Mouse (Mus musculus) cerebellum, adult (tissue): ENCODE measurements around the gene Pdxk.

Experiments
- ATAC-seq: cut with Nextera tagmentation; 2 replicates; pipeline ENCODE4 v1.9.2; 2017; ENCODE audit warnings: mild to moderate bottlenecking, moderate library complexity, mixed read lengths; ENCODE audit not compliant: insufficient number of reproducible peaks, low FRiP score, low TSS enrichment

The Pdxk gene

GRCm38 (mm10) chr10:78461767-78462166, 3.0 kb downstream of the Pdxk start:
- ATAC-seq = no peak

- no peak for ATAC-seq
Measured at GRCm38 (mm10) chr10:78460463-78460862, 4.3 kb downstream of the Pdxk start.

DNA sequence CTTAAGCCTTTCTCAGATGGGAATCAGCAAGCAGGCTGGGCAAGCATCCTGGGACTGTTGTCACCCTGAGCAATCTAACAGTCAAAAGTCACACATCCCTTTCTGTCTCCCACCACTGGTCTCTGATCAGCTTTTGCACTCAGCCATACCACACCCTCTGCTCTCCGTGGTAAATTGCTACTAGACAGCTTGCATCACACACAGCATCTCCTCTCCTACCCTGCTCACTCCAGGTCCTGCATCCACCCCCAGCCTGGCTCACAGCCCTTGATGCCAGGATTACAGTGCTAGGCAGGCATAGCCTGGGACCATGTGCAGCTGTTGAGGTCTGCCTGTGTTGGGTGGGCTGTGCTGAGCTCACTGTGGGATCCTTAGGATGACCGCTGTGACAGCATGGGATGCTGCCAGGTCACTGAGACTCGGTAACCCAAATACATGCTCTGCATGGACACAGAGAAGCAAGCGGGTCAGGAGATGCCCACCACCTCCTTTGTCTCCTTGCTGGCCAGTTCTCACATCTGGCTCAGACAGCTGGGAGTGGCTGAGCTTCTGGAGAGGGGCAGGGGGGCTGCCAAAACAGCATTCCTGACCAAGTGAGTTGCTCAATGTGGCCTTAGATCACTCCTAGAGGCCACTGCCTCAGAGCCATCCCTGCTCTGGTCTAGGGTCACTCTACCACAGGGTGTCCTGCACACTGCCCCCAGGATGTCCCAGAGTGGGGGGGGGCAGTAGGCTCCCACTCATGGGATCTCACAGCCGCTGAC, 6.2 kb downstream of the Pdxk start:
- ATAC-seq = no peak

- ATAC-seq = no peak
Measured at GRCm38 (mm10) chr10:78457495-78458347, 7.1 kb downstream of the Pdxk start.

- no peak for ATAC-seq
Measured at GRCm38 (mm10) chr10:78456696-78457095, 8.1 kb downstream of the Pdxk start.

GRCm38 (mm10) chr10:78452641-78453040, 12.1 kb downstream of the Pdxk start:
- no peak for ATAC-seq

GRCm38 (mm10) chr10:78450761-78451160, 14.0 kb downstream of the Pdxk start:
- ATAC-seq = no peak

DNA sequence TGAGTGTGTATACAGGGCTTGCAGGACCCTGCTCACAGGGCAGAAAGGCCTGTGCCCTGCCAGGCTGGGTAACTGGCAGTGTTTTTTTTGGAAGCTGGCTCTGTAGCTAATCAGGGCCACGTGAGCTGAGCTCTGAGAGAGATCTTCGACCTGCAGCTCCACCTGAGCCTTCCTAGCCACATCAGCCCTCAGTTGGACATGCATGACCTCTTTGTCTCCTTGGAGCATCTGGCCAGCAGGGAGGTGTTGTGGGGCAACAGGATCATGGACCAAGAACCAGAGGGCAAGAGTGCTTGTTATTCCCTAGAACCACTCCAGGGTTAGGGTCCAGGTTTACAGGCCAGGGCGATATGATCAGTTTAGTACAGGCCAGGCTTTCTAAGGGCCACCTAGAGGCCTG, 17.4 kb downstream of the Pdxk start:
- no peak for ATAC-seq

DNA sequence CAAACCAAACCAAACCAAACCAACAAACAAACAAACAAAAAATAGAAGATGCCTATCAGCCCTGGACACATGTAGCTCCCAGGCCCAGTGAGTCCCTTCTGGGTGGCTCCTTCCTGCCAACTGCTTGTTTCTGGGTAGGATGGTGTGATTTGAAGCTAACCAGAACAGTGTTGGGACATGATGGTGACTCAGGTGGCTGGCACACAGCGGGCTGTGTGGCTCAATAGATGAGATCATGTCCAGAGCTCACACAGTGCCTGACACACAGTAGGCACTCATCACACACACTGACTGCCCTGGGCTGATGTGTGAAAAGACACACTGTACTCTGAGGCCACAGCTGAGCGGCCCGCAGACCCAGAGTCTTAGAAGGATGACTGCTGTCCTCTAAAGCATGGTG, 18.6 kb downstream of the Pdxk start:
- no peak for ATAC-seq

GRCm38 (mm10) chr10:78442292-78442691, 22.5 kb downstream of the Pdxk start:
- ATAC-seq = no peak

DNA sequence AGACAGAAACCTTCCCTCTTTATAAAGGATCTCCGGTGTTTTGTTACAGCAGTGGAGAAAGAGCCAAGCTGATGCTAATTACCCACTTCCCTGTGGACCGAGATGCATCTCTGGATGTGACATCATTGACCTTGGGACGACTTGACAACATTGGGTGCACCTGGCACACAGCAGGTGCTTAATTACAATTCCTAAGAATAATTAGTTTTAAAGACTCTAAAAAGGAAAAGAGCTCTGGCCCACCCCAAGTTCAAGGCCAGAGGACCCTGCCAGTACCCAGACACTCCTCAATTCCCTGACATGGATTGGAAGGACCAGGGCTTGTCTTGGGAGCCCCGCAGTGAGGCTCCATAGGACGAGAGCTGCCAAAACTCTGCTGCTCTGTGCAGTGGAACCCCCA, 23.2 kb downstream of the Pdxk start:
- ATAC-seq = no peak

GRCm38 (mm10) chr10:78440812-78441211, 24.0 kb downstream of the Pdxk start:
- no peak for ATAC-seq

DNA sequence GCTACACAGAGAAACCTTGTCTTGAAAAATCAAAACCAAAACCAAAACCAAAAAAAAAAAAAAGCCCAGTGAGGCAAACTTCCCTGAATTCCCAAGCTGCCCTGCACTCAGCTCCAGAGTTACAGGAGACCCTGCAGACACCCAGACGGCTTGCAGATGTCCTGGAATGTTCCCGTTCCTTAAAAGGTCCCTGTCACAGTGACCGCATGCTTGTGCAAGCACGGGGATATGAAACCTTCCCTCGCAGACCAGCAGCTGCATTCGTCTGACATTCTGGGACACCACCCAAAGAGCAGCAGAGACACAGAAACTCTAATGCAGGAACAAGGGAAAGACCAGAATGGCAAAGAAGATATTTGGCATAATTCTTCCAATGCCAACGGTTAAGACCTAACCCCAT, 24.8 kb downstream of the Pdxk start:
- ATAC-seq = no peak

DNA sequence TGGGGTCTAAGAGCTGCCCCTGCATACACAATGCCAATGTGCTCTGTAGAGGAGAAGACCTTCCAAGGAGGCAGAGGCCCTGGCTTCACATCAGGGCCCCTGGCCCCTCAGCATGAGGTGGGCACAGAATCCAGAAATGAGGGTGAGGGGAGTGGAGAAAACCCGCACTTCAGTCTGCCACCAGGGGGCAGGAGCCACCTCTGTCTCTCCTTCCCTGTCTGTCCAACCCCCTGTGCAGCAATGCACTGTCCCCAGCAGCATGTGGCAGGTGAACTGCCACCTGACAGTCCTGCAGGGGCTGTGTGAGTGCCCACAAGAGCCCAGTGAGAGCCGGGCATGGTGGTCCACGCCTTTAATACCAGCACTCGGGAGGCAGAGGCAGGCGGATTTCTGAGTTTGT, 25.2 kb downstream of the Pdxk start:
- ATAC-seq = no peak

GRCm38 (mm10) chr10:78438094-78438493, 26.7 kb downstream of the Pdxk start:
- peak; percentile 49 for ATAC-seq

DNA sequence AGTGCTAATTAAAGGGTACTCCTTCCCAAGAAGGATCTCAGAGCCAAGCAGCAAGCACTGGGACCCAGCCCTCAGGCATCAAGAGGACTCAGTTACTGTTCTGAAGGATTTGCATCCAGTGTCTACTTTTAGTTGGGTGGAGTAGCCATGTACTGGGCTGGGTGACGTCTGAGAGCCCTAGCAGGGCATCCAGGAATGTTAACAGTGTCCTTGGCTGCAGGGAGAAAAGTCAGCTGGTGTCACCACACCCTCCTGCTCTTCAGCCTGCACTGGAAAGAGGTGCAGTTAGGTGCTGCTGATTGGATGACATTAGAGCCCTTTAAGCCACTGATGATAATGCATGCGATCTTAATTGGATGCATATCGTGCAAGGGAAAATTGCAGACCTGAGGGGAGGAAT, 31.9 kb downstream of the Pdxk start:
- no peak for ATAC-seq

DNA sequence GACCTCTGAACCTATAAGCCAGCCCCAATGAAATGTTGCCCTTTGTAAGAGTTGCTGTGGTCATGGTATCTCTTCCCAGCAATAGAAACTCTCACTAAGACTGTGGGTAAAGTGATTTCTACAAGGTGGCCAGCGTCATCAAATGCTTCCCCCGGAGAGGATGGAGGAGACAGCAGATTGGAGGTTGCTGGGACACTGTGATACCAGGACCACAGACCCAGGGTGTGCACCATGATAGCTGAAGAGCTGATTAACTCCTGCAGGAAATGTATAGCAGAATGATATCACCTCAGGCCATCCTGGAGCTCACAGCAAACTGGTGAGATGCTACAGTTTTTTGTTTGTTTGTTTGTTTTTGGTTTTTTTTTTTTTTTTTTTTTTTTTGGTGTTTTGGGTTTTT, 35.0 kb downstream of the Pdxk start:
- no peak for ATAC-seq

DNA sequence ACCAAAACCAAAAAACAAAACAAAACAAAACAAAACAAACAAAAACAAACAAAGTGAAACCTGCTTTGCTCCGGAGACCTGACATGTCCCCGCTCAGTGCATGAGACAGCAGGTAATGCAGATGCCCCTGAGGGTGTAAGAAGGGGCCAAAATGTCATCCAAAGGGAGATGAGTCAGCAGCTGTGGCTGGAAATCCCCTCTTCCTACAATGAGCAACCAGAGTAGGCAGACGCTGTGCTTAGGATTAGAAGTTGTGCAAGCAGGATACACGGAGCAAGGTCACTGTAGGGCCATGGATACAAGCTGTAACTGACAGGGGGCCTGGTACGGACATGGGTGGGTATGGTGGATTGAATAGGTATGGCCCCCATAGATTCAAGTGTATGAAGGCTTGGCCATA, 35.6 kb downstream of the Pdxk start:
- no peak for ATAC-seq

DNA sequence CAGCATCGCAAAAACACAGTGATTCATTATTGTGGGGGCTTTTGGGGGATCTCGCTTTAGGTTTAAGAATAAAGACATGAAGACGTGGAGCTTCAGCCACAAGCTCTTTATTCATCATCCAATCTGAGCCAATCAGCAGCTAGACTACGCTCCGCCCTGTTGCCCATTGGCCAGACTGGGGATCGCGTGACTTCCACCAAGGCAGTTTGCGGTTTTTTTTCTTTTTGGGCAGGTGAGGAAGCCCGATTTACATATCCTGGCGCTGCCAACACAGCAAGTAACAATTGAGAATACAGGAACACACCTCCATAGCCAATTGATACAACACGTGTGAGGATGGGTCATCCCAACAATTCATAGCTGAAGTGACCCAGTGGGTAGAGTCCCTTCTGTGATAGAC, 36.7 kb downstream of the Pdxk start:
- no peak for ATAC-seq

DNA sequence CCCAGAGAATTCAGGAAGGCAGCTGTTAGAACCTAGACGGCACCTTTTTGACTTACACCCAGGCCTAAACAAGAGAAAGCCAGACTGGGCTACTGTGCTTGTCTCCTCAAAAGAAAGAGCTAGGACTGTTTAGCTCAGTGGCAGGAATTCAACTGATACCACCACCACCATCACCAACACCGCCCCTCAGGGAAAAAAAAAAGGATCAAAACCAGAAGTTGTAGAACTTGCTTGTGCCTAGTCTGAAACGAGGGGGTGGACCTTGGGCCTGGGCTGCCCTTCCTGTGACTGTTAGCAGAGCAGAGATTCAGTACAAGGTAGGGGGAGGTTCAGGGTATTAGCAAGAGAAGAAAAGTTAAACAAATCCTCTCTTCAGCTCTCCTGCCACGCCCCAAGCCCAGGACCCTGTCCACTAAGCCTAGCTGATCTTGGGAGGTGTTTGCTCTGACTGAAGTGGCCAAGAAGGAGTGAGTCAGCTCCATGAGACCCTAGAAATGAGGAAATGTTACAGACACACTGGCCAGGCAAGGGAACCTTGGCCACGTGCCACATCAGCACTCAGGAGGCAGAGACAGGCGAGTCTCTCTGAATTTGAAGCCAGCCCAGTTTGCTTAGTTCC, 38.5 kb downstream of the Pdxk start:
- ATAC-seq = no peak
